Mouse (Mus musculus) cerebellum, adult 9-10 months (tissue): ENCODE data around the gene Cnot11.
"Not testable (repeated sequence)": the region's sequence is repeated elsewhere in the genome, so short reads cannot be mapped to it uniquely, and the experiment has no call there.

ENCODE experiments used
- DNase-seq: peaks from one replicate; pipeline ENCODE4 v3.0.0; 2022

Gene Cnot11

DNA sequence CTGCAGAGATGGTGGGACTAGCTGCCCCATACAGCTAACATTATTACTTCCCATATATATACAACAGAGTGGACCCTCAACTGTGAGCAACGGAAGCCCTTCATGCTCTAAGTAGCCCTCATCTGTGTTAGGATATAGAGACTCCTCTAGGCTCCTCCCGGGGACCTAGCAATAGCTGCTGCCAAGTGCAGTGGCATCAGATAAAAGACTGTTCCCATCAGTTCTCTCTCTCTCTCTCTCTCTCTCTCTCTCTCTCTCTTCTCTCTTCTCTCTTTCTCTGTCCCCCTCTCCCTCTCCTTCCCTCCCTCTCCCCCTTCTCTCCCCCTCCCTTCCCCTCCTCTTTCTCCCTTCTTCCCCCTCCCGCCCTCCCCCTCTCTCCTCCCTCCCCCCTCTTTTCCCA is 46.4 kb downstream of the Cnot11 start:
- DNase-seq: no peak

DNA sequence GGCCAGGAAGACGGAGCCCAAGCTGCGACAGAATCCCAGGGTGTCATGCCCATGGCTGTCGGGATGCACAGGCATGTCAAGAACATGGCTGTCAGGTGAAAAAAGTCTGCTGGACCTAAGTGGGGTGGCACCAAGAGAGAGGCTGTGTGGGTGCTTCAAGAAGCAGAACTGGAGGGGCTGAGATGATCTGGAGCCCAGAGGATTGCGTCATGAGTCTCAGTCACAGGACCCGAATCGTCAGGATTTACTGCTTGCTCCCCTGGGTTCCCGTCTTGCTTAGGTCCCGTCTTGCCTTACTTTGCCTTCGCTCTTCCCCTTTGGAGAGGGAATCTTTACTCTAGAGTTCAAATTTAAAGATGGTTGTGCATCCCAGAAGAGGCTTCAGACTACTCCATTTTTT is 48.4 kb downstream of the Cnot11 start:
- DNase-seq: no peak

DNA sequence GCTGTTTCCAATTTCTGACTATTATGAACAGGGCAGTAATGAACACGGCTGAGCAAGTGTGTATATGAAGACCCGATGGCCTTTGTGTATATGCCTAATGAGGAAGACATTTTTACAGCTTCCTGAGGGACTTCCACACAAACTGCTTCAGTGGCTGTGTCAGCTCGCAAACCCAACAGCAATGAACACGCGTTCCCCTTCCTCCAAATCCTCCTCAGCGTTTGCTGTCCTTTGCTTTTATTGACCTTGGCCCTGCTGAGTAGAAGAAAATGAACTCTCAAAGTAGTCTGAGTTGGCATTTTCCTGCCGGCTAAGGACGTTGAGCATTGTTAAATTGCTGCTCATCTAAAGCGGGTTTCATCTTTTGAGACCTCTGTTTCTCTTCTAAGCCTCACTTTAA is 50.6 kb downstream of the Cnot11 start:
- DNase-seq: no peak

DNA sequence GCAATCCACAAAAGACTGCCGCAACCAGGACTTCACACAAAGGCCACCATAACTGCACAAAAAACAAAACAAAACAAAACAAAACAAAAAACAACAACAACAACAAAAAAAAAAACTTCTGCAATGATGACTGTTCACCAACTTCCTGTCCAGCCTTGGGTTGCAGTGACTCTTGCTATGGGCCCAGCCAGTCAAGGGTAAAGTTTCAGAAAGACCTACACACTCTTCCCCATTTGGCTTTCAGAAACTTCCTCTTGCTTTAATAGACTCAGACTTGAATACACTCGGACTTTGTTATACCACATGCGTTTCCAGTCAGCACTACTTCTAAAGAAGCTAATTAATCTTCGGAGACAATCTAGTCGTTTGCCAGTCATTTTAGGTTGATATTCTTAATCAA is 55.4 kb downstream of the Cnot11 start:
- no peak for DNase-seq

DNA sequence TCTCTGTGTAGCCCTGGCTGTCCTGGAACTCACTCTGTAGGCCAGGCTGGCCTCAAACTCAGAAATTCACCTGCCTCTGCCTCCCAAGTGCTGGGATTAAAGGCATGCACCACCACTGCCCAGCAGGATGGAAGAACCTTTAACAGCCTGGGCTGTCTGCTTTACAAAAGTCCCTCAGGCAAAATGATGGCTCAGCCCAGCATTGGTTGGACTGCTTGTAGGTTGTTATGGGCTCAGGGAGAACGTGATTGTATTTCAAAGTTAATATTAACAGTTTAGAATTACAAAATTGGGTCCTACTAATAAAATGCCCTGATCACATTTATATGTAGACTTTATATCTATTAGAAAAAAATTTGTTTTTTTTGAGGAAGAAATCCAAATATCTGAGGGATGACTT is 56.8 kb downstream of the Cnot11 start:
- DNase-seq: not testable (repeated sequence)

DNA sequence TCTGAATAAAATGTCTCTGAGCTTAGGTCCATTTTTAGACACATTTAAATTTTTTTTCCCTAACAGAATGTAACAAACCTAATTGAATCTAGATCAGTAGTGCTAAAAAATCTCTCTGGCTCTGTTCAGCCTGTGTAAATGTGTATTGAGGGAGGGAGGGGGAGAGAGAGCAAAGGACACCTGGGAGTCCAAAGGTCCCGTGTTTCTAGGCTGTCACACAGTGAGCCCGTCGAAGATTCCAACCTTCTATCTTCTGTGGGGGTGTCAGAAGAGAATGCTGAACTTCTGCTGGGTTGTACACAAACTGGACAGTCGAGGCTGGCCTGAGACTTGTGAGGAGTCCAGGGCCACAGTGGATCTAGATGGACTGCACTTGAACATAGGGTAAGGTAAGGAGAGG is 57.3 kb downstream of the Cnot11 start:
- no peak for DNase-seq

DNA sequence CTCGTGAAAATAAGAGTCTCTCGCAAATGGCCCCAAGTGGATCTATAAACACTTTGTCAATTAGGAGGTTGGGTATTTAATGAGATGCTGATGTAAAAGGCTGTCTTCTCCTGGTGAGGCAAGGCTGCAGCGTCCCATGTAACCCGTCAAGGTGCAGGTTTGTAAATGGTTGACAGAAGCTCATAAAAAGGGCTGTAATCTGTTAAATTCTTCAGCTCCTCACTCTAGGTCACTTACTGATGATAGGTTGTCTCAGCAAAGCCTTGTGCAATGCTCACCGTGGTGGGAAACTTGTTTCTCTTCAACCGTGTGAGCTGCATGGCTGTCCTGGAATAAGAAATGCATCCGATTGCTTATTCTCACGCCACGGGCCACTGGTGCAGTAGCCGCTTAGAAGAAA is 59.0 kb downstream of the Cnot11 start:
- no peak for DNase-seq
